Mouse (Mus musculus) heart, embryonic 14.5 days (tissue): ENCODE measurements at regions not wholly inside any gene's neighbourhood (a gene's known extent, or its start where the extent isn't known, plus 50 kb on each side); places are given as distances from the start of the nearest gene placed in this dataset.

Experiments
- ATAC-seq: fragments of 200-750 bp; cut with Nextera tagmentation; 2 replicates; pipeline ENCODE4 v1.8.0; 2017; ENCODE audit warnings: low read depth, moderate TSS enrichment; ENCODE audit not compliant: insufficient number of reproducible peaks, insufficient read depth, low FRiP score
- H3K27ac ChIP-seq, 2 experiments: fragments of 200-500 bp in 1 of 2; fragments of 300-500 bp in 1 of 2; sonication (generic) in 1 of 2; replicated peaks in 1 of 2; 2 replicates each; pipeline ENCODE4 v1.5.1; 2012 to 2014; ENCODE audit warnings: low read depth in 2 of 2, low read length in 2 of 2, control low read depth in 1 of 2, mild to moderate bottlenecking in 1 of 2, mixed read lengths in 1 of 2; ENCODE audit not compliant: control insufficient read depth in 1 of 2, insufficient read depth in 1 of 2
- H3K27me3 ChIP-seq: fragments of 300-500 bp; sonication (generic); 2 replicates; pipeline ENCODE4 v1.6.1; 2014; ENCODE audit warnings: mild to moderate bottlenecking, low read length, control low read depth; ENCODE audit not compliant: control insufficient read depth, insufficient read depth
- H3K36me3 ChIP-seq: fragments of 300-500 bp; sonication (generic); 2 replicates; pipeline ENCODE4 v1.6.1; 2014; ENCODE audit warnings: mild to moderate bottlenecking, control low read depth, low read length, mixed read lengths; ENCODE audit not compliant: control insufficient read depth, insufficient read depth
- H3K4me1 ChIP-seq, 2 experiments: fragments of 200-500 bp in 1 of 2; fragments of 300-500 bp in 1 of 2; sonication (generic) in 1 of 2; 2 replicates each; pipeline ENCODE4 v1.6.1; 2012 to 2014; ENCODE audit warnings: low read length in 2 of 2, control low read depth in 1 of 2, mixed read lengths in 1 of 2; ENCODE audit not compliant: control insufficient read depth in 2 of 2, insufficient read depth in 2 of 2
- H3K4me2 ChIP-seq: fragments of 300-500 bp; sonication (generic); 2 replicates; pipeline ENCODE4 v1.6.1; 2014; ENCODE audit warnings: mild to moderate bottlenecking, low read length
- H3K4me3 ChIP-seq, 2 experiments: fragments of 200-500 bp in 1 of 2; fragments of 300-500 bp in 1 of 2; sonication (generic) in 1 of 2; 2 replicates each; pipeline ENCODE4 v1.5.1; 2012 to 2014; ENCODE audit warnings: low read length in 2 of 2, mild to moderate bottlenecking in 2 of 2, control low read depth in 1 of 2, low read depth in 1 of 2, moderate library complexity in 1 of 2; ENCODE audit not compliant: control insufficient read depth in 1 of 2, insufficient read depth in 1 of 2
- H3K9ac ChIP-seq: fragments of 300-500 bp; sonication (generic); 2 replicates; pipeline ENCODE4 v1.6.1; 2014; ENCODE audit warnings: mild to moderate bottlenecking, low read length
- H3K9me3 ChIP-seq: fragments of 300-500 bp; sonication (generic); 2 replicates; pipeline ENCODE4 v1.6.1; 2016; ENCODE audit warnings: low read length, control low read depth; ENCODE audit not compliant: control insufficient read depth
- WGBS: fragments of 180-500 bp; shearing (Covaris S2); extraction: QIAGEN DNeasy Blood & Tissue Kit; methylation state at CpG from one replicate; pipeline ENCODE4 v1.1.7; 2014; 5-methylcytosine and 5-hydroxymethylcytosine counted together

DNA sequence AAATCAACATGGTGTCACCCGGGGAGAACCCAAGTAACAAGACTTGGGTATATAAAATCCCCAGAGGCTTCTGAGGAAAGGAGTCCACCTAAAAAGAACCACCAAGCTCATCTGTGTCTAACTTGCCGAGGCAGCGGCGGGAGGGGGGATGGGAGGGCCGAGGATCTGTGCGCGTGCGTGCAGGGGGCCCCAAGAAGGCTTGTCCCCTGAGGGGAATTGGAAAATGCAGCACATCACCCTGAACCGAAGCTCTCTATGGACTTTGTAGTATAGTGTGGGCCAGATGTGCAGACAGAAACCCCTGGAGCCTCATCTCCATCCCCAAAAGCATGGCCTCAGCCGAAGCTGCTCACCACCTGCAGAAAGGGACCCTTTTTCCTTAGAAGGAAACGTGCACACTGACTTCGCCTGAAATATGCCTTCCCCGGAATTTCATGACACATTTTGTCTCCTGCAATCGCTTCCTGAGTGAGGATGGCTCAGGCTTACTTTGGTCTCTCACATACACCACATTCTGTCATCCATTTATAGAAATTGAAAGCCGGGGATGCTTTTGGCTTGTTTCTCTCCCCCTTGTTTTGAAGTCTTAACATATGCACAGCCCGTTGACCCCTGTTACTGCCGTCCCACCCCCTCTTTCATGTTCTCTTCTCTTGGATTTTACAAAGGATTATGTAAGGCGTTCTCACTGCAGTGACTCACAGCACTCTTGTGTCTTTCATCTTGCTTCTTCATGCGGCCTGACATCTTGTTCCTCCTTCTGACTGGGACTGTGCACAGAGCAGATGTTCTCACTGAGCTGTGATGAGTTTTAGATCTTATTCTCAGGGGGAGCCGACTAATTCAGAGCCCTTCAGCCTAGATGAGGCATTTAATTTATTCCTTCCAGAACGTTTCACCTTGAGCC, 559.6 kb downstream of the Irx1 start:
- H3K4me2 ChIP-seq: no peak overlapping the region
- H3K4me1 ChIP-seq: no peaks in the 10 kb centered on the region
- WGBS: 65% methylated on average over 21 of the region's 21 CpGs
- no peak overlapping the region for H3K4me3 ChIP-seq
- no peaks in the 10 kb centered on the region for H3K9me3 ChIP-seq
- no peak for ATAC-seq
- no peaks in the 10 kb centered on the region for H3K36me3 ChIP-seq
- H3K9ac ChIP-seq: no peak overlapping the region
- H3K27ac ChIP-seq: no peak overlapping the region
- H3K27me3 ChIP-seq: no peaks in the 10 kb centered on the region

DNA sequence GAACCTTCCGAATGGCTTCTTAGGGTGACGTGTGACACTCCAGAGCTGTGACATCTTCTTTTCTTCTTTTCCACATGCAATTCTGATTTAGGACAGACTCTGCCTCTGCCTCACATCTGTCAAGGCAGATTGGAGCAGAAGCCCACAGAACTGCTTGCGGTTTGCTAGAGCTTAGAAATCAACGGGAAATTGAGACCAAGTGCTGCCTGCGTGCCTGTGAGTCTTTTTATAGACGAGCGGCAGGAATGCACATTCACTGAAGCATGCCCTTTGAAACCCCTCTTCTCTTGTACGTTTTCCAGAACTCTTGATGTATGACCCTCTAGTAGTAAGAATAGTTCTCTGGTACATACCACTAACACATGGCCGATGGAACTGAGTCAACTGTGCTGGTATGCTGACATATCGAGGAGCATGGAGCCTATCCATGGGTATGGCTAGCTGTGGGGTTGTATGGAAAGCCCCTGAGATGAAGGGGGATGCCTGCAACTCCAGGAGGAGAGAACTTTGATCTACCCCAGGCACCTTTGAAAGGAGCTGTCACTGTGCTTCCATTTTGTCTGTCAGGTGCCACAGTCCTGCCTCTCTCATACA, 552.2 kb upstream of the Adamts16 start:
- WGBS: 37% methylated on average over 10 of the region's 10 CpGs

DNA sequence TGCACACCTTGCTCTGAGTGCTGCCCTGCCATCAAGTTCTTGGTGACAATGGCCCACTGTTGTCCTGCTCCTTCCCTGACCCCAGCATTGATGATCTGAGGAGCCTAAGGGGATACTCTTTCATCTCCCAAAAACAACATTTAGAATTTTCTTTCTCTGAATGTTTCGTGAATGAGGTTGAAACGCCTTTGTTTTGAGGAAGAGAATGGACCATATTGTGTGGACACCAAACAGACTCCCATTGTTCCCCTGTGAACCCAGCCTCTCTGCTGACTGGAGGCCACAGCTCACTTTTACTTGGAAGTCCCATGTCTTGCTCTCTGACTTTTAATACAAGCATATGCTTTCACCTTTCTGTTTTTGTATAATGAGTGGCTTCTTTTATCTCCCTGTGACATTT, 537.0 kb upstream of the Adamts16 start:
- ATAC-seq: no peak
- H3K9ac ChIP-seq: no peak overlapping the region
- 77% methylated on average over 2 of the region's 2 CpGs for WGBS

More for the DNA sequence above, 552.2 kb upstream of the Adamts16 start:
- ATAC-seq: no peak
- Histone ChIP-seq H3K4me1 (peaks cover 5 to 11% of the 10 kb centered on the region in 2 experiments; a peak in 2 of 4 replicates), H3K9me3 (no peaks in the 10 kb centered on the region), H3K27ac (peak overlapping the region; percentile 19 to 35; a peak in 1 of 4 replicates), H3K9ac (no peak overlapping the region), H3K4me2 (peak overlapping the region; percentile 26), H3K36me3 (no peaks in the 10 kb centered on the region), H3K4me3 (no peak overlapping the region), H3K27me3 (no peaks in the 10 kb centered on the region)

DNA sequence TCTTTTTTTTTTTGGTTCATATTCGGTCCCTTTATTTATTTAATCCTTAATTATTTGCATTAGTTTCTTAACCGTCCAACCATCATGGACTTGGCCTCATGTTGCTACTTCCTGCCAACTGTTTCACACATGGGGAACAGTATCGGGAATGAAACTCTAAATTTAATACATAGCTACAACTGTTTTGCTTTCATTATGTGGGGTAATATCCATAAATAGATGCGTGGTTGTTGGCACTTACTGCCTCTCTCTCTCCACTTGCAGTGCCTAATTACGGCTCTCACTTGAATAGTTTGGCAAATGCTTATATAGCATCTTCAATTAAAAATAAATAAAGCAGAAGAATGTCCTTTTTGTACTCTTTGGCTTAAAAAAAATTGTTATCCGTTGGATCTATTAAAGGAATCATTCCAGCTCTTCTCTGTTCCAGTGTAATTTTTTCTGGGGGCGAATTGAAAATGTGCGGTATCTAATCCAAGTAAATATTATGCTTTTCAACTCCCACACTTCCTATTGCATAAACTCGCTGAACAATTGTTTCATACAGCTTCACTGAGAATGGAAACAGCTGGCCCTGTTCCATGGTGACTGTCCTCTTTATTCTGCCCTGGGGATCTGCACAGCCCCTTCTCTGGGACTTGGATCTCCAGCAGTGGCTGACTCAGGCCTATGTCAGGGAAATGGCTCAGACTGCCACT, 534.4 kb upstream of the Adamts16 start:
- no peaks in the 10 kb centered on the region; a peak in 2 of 4 replicates for H3K4me1 ChIP-seq
- peak overlapping the region in 1 of 2 experiments; percentile 30; a peak in 1 of 4 replicates for H3K27ac ChIP-seq
- WGBS: 46% methylated on average over 9 of the region's 9 CpGs
- H3K36me3 ChIP-seq: no peaks in the 10 kb centered on the region
- no peak overlapping the region for H3K4me3 ChIP-seq
- H3K27me3 ChIP-seq: no peaks in the 10 kb centered on the region
- H3K9ac ChIP-seq: no peak overlapping the region
- H3K4me2 ChIP-seq: peak overlapping the region; percentile 21; the same call in 1 of the 2 replicates
- H3K9me3 ChIP-seq: no peaks in the 10 kb centered on the region
- ATAC-seq: peak; percentile 75

More for the DNA sequence above, 537.0 kb upstream of the Adamts16 start:
- Histone ChIP-seq H3K9me3 (no peaks in the 10 kb centered on the region), H3K27ac (no peak overlapping the region), H3K36me3 (no peaks in the 10 kb centered on the region), H3K4me2 (no peak overlapping the region), H3K4me1 (no peaks in the 10 kb centered on the region; a peak in 1 of 4 replicates), H3K4me3 (no peak overlapping the region), H3K27me3 (no peaks in the 10 kb centered on the region)

DNA sequence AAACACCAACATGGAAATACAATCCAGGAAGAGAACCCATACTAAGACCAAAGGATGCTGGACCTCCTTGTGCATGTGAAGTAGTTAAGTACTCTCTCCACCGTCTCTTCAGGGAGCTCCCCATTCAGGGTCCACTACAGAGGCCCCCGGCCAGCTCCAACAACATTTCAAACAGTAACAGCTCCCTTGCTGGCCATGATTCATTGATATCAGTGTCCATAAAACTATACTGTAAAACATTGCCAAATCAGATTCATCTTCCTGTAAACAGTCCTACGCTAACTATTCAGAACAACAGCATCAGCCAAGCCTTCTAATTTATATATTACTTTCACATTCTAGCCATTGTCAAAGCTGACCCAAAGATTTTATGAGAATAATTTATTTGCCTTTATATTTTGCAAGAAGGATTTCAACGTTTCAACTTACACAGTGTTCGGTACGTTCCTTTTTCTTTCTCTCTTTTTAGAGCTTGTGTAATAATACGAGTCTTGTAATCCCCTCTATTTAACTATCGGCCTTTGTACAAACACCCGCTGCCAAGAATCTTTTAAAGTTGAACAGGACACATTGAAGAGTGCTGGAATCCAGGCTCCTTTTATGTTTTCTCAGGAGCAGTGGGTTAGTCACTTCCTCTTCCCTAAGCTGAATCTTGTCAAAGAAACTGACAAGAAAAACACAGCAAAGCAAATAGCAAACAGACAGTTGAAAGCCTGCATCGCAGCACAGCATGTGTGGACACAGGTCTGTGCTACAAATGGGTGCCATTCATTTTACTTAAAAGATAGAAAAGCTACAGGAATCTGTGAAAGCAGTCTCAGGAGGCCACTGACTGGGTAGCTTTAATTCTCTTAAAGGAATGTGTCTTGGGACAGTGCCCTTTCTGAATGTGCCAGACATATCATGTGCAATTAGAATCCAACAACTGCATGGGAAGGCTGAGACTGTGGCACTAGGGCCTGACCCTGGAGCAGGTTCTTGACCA, 531.4 kb upstream of the Adamts16 start:
- H3K27me3 ChIP-seq: no peaks in the 10 kb centered on the region
- H3K9ac ChIP-seq: no peak overlapping the region
- H3K4me2 ChIP-seq: 0 out of 2 replicates have a peak overlapping the region, but pooled peaks have one; percentile 18
- 47% methylated on average over 10 of the region's 10 CpGs for WGBS
- no peaks in the 10 kb centered on the region for H3K36me3 ChIP-seq
- H3K4me3 ChIP-seq: no peak overlapping the region
- no peak for ATAC-seq
- peak overlapping the region; percentile 32 to 59; a peak in 2 of 4 replicates for H3K27ac ChIP-seq
- no peaks in the 10 kb centered on the region for H3K9me3 ChIP-seq
- H3K4me1 ChIP-seq: no peaks in the 10 kb centered on the region; a peak in 2 of 4 replicates

DNA sequence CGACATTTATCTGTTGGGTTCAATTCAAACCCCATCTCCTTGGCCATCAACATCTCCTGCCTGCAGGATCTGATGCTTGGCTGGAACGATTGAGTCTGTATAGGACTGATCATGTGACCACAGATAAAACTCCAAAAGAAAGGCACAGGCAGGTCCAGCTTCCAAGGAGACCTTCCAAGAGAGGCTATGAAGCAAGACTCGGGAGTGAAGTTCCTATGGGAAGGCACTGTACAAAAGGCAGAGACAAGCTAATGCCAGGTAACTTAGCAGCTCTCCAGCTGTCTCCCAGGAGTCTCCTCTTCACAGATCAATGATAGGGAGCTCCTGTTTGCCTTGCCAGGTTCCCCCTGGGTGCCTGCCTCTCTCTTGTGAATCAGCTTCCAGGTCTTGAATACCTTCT, 528.2 kb upstream of the Adamts16 start:
- Histone ChIP-seq H3K4me1 (no peaks in the 10 kb centered on the region; a peak in 2 of 4 replicates), H3K27ac (no peak overlapping the region), H3K36me3 (no peaks in the 10 kb centered on the region), H3K27me3 (no peaks in the 10 kb centered on the region), H3K4me3 (no peak overlapping the region), H3K9ac (no peak overlapping the region), H3K9me3 (no peaks in the 10 kb centered on the region), H3K4me2 (no peak overlapping the region)
- no peak for ATAC-seq
- WGBS: 63% methylated on average over 3 of the region's 3 CpGs
